Mouse (Mus musculus) kidney, adult 8-10 months (tissue): ENCODE data around the gene Kmt2d.

Experiments
- DNase-seq, 2 experiments: peaks; one replicate each; pipeline ENCODE4 v3.0.0; 2022

Kmt2d gene

DNA sequence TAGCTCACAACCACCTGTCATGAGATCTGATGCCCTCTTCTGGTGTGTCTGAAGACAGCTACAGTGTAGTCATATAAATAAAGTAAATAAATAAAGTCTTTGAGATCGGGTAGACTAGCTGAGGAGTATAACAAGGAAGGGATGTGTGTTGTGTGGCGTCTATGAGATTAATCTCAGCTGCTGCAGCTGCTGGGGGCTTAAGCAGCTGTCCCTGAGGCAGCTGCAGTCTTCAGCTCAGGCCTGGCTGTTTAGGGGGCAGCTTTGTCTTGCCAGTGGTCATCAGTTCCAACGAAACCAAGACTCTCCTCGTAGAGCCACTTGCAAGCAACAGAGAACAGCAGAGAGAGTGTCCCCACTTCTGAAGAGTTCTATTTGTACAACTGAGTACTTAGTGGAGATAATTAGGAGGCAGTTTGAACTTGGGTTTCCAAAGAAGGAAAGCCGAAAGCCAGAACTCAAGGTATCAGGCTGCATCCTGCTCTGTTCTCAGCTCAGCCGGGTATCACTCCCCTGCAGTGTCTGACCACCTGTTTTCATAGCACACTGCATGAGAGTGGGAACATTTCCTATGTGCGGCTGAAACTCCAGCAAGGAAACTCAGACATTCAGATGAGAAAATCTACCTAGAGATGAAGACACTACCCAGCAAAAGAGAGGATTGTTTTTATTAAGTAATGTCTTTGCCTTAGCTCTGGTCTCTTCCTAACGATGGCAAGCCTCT lies 15.8 kb upstream of the Kmt2d start:
- DNase-seq, result no peak

DNA sequence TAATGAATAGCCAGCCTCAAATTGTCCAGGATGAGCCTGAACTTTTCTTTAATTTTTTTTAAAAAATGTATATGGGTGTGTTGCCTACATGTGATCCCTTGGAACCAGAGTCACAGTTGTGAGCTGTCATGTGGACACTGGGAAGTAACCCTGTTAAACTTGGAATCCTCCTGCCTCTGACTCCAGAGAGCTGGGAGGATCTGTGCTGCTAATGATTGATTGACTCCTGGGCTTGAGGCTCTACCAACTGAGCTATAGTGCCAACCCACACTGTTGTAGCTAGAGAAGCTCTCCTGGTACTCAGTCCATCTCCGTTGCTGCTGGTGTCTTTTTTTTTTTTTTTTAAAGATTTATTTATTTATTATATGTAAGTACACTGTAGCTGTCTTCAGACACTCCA lies 13.1 kb upstream of the Kmt2d start:
- no peak for DNase-seq

DNA sequence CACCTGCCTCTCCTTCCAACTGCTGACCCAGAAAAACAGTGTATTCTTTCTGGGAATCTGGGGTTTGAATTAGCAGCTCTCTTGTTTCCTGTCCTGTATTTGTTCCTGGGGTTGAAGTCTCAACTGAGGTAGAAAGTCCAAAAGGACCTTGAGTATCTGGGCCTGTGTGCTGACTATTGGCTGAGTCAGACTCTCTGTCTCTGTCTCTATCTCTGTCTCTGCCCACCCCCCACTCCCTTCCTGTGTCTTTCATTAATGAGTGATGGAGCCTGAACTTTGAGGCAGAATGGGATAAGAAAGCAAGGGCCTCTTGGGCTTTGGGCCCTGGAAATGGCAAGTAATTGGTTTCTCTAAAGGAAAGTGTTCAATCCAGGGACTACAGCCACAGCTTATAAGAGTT lies 12.7 kb upstream of the Kmt2d start:
- DNase-seq, result peak; percentile 78 to 86

DNA sequence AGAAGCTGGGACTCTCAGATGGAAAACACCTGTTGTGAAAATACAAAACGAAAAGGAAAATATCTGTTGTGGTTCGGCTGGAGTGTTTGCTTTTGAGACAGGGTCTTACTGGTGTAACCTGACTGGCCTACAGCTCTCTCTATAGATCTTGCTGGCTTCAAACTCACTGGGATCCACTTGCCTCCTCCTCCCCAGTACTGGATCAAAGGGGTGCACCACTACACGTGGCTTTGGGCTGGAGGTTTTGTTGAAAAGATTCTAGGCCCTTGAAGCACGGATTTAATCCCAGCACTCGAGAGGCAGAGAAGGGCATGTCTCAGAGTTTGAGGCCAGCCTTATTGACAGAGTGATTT lies 10.6 kb upstream of the Kmt2d start:
- no peak for DNase-seq

DNA sequence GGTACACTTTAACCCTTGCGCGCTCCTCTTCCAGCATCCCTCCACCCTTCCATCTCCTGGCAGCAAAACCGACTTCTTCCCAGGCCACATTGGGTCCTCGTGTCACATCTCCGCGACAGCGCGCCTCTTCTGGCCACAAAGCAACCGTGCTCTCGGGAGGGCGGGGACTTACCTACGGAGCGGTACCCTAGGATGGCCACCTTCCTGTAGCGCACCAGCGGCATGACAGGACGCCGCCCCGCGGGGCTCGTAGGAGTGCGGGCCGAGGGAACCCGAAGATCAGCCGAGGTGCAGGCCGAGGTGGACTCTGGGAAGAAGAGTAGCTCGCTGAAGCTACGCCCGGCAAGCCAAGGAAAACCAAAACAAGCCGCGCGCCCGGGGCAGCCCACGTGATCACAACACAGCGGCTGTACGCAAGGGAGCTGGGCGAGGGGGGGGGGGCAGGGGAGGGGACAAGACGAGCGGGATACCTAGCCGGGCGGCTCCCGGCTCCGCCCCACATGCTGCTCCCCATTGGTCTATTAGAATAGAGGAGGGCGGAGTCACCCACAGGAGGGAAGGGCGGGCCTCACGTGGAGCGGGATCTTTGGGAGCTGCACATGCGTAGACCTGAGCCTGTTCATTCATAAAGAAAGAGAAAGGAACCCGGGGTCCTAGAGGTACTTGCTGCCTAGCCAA lies 10.1 kb upstream of the Kmt2d start:
- peak; percentile 96 to 97 for DNase-seq

DNA sequence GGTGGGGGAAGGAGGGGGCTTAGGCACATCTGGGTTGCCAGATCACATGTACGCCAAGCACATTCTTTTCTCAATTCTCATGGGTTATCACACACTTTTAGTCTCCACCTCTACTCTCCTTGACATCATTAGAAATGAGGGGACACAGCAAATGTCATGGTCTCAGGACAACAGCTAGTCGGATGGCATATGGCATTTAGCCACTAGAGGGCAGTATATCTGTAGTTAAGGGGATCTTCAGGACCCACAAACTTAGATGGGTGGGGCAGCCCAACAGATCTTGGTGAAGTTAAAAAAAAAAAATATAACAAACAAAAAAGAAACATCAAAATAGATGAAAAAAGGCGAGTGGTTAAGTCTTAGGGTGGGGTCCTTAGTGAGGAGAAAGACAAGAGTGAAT lies 6.3 kb upstream of the Kmt2d start:
- DNase-seq, result peak; percentile 63 to 69

DNA sequence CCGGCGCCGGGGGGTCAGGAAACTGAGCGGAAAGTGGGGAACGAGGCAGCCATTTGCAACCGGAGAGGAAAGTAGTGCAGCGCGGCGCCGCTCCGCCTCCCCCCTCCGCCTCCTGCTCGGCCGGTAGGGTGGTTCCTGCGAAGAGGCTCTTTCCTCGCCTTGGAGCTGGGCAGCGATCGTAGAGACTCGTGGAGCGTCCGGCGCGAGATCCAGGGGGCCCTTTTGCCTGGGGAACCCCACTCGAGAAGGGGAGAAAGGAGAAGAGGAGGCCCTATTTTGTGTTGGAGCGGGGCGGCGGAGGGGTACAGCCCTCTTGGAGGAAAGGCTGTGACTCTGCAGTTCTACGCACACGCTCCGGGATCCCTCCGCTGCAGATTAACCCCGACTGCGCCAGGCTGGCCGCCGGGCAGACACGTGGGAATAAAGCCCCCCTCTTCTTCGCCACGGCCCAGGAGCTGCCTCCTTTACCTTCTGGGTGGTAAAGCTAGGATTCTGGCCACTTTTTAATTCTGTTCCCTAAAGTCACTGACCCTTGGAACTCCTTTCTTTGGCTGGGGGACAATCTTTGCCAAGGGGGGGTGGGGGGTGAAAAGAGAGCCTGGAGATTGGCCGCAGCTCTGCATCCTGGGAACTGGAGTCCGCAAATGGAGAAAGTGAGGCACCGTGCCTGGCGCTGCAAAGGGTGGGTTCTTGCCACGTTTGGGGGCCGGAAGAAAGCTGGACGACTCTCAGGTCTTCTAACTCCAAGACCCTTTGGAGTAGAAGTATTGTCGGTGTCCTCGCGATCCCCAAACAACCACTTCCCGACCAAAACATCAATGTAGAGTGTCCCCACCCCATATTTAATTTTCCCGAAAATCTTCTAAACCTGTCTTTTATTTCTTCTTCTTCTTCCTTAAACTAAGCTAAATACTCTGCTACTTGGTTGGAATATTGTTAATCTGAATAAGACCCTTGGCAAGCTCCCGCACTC lies 1.2 kb upstream of the Kmt2d start:
- DNase-seq, result peak; percentile 91 to 93

DNA sequence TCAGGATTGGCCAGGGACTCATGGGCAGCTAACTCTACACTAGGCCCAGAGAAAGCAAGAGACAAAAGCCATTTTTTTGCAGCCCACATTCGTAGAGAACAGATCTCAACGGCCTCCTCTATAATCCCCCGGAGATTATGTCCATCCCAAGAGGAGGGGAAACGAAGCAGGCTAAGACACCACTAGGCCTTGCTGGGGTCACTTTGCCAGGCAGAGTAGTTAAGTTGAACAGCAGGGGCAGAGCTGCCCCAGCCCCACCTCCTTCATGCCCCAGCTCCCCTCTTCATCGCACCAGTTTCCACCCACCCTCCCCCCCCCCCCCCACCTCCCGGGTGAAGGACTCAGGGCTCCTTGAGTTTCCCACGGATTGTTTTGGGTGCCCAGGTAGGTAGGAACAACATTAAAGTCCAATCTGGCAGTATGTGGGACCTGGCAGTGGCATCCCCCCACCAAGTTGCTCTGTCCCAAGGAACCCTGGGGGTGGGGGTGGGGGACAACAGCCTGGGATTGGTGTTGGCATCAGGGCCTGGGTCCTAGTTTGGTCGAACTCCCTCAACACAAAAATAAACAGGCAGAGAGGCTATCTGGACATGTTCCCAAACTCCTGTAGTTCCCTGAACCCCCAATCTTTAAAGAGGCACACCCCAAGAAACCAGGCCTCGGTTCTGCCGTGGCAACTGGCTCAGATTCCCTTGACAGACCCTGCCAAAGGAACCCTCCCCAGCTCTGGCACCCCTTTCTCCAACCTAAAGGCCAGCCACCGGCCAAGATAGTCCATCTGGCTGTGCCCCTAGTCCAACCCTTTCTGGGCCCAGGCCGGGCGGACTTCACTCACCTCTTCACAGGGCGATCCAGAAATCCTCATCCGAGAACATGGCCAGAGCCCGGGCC lies 580 bp downstream of the Kmt2d start:
- DNase-seq, result peak; percentile 41 to 46

DNA sequence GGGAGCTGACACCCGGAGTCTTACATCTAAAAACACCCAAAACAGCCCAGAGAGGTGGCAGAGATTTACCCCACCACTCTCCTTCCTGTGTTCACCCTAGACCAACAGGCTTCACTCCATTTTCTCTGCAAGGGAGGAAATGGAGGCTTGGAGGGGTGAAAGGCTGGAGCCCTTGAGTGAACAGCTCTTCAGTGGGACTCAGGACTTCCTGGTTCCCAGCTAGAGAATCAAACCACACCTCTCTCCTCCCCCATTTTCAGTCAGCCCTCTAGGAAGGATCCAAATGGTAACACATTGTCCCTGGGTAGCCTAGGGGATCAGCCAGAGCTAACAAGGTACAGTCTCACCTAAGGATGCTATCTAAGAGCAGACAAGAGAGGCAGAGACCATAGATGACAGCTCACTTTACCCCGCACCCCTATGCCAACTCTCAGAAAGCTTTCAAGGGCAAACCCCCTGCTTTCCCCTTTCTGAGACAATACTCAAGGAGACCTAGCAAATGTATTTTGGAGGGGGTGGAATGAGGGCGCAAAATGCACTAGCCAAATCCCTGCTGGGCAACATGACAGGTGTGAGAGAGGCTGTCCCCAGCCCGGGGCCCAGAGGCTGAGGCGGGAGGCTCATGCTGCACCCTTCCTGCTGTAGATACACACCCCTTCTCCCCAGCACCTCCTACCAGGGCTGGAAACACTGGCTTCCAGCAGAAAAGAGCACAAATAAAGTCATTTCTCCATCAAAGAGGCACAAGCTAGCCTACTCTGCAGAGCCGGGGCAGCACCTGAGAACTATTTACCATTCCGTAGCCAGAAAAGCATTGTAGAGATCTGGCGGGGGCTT lies 1.4 kb downstream of the Kmt2d start:
- no peak for DNase-seq

DNA sequence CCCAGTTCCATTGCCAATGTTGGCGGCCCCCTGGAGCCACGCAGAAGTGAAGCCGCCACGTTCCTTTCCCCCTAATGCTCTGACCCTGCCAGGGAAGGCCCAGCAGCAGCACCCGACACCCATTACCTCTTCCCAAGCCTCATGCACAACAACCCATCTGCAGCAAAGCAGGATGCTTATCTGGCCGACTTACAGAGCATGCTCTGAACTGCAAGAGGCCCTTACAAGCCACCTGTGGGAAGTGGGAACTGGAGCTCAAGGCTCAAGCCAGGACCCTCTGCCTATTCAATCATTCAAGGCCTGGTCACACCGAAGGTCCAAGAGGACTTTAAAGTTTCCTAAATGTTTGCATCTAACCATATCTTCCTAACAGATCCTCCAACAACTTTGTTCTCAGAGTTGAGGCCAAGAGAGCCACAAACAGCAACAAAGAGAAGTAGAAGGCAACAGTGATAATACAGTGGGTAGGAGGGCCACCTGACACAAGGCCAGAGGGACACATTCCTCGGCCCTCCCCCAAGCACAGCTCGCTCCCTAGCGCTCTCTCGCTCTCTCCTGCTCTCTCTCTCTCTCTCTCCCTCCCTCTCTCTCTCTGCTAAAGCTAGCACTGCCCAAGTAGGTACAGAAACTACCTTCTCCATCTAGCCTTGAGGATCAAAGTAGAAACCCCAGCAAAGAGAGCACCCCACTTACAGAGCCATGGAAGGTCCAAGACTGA lies 2.5 kb downstream of the Kmt2d start:
- DNase-seq, result no peak

DNA sequence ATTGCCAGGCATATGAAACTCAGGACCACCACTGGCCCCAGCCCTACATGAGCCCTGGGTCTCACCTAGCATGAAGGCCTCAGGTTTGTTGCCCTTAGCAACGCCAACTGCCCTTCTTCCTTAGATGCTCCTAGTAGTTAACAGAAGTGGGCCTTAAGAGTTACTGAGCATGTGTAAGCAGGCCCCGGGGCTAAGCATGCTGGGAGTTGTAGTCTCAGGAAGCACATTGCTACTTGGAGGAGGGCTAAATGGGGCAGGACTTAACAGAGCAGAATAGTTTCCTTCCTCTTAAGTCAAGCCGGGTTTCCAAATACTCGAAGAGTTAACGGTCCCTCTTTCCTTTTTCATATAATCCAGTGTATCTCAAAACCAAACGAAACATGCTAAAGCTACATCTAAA lies 3.7 kb downstream of the Kmt2d start:
- DNase-seq, result peak; percentile 60 to 65

DNA sequence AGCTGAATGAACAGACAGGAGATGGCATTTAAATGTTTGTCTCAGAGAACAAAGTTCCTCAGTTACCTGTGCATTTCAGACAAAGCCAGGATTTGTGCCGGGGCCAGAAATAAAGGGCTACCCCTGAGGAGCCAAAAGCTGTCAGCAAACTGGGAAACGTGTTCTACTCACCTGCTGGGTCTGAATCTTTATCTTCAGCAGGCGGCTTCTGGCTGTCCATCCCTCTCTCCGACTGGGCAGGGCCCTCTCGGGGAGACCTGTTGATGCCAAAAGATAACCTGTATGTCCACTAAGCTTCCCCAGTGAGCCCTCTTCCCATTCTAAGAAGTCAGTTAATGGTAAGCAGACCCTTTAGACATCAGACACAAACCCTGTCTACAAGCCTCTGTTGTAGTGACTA lies 4.5 kb downstream of the Kmt2d start:
- no peak for DNase-seq

DNA sequence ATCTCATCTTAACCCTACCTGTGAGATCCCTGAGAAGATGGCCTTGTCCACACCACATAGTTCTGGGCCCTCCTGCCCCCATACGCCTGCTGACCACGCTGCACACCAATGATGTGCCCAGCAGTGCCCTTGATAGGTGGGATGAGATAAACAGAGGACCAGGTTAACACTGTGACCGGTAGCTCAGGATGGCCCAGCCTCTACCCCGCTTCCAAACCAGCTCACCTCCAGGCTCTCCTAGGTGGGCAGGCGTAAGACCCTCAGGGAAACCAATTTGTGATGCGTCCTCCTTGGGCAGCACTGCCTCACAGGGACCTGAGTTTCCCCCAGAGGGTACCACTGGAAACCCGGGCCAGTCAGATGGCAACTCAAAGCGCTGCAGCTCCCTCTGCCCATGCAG lies 5.2 kb downstream of the Kmt2d start:
- DNase-seq, result no peak

DNA sequence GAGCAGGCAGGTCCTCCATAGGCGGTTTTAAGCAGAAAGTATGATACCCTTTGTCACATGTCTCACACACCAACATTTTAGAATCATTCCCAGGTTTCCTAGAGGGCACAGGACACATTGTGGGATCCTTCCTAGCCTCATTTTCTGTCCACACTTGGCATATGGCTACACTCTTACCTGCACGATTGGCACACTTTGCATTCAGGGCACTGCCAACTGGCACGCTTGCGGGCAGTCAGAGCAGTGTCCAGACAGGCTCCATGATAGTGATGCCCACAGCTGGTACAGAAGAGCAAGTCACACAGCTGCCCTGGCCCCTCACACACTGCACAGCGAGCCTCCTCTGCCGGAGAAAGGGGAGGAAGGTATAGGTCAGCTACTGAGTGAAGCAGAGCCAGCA lies 6.1 kb downstream of the Kmt2d start:
- DNase-seq, result no peak

DNA sequence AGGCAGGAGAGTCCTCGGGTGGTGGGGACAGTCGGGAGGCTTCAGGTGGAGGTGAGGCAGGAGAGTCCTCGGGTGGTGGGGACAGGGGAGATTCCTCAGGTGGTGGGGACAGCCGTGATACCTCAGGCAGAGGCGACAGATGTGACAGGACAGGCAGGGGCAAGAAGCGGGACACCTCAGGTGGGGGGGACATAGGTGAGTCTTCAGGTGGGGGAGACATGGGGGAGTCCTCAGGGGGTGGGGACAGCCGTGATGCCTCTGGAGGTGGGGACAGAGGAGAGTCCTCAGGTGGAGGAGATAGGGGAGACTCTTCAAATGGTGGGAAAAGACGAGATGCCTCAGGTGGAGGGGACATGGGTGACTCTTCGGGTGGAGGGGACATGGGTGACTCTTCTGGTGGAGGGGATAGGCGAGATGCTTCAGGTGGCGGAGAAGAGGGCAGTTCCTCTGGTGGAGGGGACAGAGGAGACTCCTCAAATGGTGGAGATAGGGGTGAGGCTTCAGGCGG lies 7.5 kb downstream of the Kmt2d start:
- DNase-seq, result no peak

DNA sequence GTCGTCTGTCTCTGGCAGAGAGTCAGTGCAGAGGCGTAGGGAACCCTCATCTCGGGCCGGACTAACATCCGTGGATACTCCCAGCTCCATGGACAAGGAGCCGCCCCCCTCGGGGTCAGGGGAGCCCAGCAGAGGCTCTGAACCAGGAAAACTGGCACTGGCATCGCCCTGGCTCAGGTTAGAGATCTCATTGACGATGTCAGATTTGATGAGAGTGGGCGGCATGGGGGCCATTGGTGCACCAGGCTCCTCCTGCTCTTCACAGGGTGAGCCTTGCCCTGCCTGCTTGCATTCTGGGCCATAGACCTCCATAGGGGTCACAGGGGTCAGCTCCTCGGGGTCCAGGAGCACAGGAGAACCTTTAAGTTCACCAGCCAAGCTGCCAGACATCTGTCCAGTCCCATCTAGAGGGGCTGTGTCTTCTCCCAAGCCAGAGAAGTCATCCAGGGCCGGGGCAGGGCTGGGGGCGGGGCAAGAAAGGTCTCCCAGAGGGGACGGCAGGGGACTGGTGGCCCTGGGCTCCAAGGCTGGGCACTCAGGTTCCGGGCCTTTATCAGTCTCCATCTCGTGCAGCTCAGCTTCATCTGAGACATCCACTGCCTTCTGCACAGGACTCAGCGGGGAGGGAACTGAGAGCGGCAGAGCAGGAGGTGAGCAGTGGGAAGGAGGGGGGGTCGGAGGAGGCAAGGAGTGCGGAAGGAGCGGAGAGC lies 9.1 kb downstream of the Kmt2d start:
- DNase-seq, result no peak

DNA sequence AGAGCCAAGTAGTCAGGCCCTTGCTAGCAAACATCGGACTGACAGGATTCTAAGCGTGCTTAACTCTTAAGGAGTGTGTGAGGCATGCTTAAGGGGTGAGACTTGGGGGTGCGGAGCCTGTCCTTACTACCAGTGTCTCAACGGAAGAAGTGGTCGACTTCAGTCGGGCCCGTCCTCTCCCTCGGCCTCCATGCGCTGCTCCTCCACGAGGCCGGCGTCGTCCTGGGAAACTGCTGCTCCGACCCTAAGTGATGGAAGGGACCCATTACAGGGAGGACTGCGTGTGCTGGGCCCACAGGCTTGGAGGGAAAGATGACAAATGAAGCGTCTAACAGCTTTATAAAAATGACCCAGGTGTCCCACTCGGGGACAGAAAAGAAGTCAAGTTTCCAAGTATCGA lies 10.1 kb downstream of the Kmt2d start:
- DNase-seq, result no peak

DNA sequence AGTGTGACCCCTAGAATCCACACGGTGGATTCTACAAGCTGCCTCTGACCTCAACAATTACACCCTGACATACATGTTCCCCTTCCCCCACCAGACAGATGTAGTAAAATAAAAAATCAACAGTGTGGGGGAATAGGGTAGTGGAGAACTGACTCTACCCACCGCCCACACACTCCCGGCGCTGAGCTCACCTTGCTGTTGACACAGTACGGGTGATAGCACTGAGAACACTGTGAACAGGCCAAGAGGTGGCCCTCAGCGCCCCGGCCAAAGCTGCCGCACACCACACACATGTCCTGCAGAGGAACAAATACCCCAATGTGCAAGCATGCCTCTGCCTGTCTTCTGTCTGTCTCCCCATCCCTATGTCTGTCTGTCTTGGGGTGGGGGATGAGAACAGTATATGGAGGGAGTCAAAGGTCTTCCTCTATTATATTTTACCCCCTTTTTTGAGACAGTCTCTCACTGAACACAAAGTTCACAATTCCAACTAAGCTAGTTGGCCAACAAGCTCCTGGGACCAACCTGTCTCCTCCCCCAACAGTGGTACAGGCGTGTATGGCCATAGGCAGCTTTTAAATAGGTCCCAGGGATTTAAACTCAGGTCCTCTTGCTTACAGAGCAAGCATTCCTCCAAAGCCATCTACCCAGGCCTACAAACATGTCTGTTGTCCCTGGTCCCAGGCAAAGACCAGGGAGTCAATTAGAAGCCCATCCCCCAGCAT lies 11.5 kb downstream of the Kmt2d start:
- DNase-seq, result no peak

DNA sequence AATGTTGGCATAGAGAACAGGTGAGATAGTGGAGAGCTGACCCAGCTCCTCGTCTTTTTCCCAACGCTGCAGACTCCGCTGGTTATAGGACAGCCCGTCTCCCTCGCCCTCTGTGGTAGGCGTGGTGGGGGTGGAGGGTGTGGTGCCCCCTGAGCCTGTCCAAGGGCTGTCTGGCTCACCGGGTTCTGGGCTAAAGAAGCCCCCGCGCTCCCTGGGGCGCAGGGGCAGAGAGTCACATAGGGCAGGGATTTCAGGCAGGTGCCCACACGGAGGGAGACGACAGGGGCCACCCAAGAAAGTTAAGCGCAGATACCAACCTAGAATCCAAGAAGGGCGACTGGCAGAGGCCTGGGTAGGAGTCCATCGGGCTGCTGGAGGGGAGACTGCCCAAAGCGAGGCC lies 16.8 kb downstream of the Kmt2d start:
- no peak for DNase-seq
